Mouse (Mus musculus): ENCODE data around the gene Fgfr2. TPM values are rescaled to one million over a fixed set of nuclear protein-coding genes. Genes with fewer than 3 reads are reported as not detected.

The Fgfr2 gene
- polyA plus RNA-seq, 1 experiment = 114 TPM

- 94% methylated on average over 1 of the region's 1 CpGs for WGBS
- no peaks in the 10 kb centered on the region; the same call in 1 of the 2 replicates for H3K4me1 ChIP-seq (ENCODE audit: control insufficient read depth, insufficient read depth, low read length)
- no peak for DNase-seq
- no peak for TF ChIP-seq POLR2A (IDR thresholded peaks at IDR 0.05; ENCODE audit: borderline replicate concordance, extremely low read depth, low read depth, low read length)
- no peak for TF ChIP-seq CTCF (IDR thresholded peaks at IDR 0.05; ENCODE audit: insufficient read depth, low read length)
- H3K4me3 ChIP-seq (replicated peaks; ENCODE audit: extremely low read depth, low read depth, low read length) = no peak overlapping the region
Measured at GRCm38 (mm10) chr7:131027557-131027956, 2095.6 kb downstream of the Fgfr2 start.

GRCm38 (mm10) chr7:131024807-131025206, 2098.3 kb downstream of the Fgfr2 start:
- TF ChIP-seq POLR2A (IDR thresholded peaks at IDR 0.05; ENCODE audit: borderline replicate concordance, extremely low read depth, low read depth, low read length) (no peak), CTCF (IDR thresholded peaks at IDR 0.05; ENCODE audit: insufficient read depth, low read length) (no peak)

GRCm38 (mm10) chr7:131019181-131019580, 2104.0 kb downstream of the Fgfr2 start:
- H3K4me3 ChIP-seq (replicated peaks; ENCODE audit: extremely low read depth, low read depth, low read length) = no peak overlapping the region
- 74% methylated on average over 2 of the region's 2 CpGs for WGBS
- H3K4me1 ChIP-seq (ENCODE audit: control insufficient read depth, insufficient read depth, low read length) = no peaks in the 10 kb centered on the region
- no peak for TF ChIP-seq CTCF (IDR thresholded peaks at IDR 0.05; ENCODE audit: insufficient read depth, low read length)
- no peak for TF ChIP-seq POLR2A (IDR thresholded peaks at IDR 0.05; ENCODE audit: borderline replicate concordance, extremely low read depth, low read depth, low read length)
- DNase-seq = no peak

More at GRCm38 (mm10) chr7:131024807-131025206, 2098.3 kb downstream of the Fgfr2 start:
- DNase-seq = no peak
- Histone ChIP-seq H3K4me3 (replicated peaks; ENCODE audit: extremely low read depth, low read depth, low read length) (no peak overlapping the region), H3K4me1 (ENCODE audit: control insufficient read depth, insufficient read depth, low read length) (no peaks in the 10 kb centered on the region; the same call in 1 of the 2 replicates)
- 24% methylated on average over 1 of the region's 1 CpGs for WGBS

- WGBS = 40% methylated on average over 1 of the region's 1 CpGs
- no peaks in the 10 kb centered on the region for H3K4me1 ChIP-seq (ENCODE audit: control insufficient read depth, insufficient read depth, low read length)
- no peak for TF ChIP-seq CTCF (IDR thresholded peaks at IDR 0.05; ENCODE audit: insufficient read depth, low read length)
- TF ChIP-seq POLR2A (IDR thresholded peaks at IDR 0.05; ENCODE audit: borderline replicate concordance, extremely low read depth, low read depth, low read length) = no peak
- no peak for DNase-seq
- no peak overlapping the region for H3K4me3 ChIP-seq (replicated peaks; ENCODE audit: extremely low read depth, low read depth, low read length)
Measured at GRCm38 (mm10) chr7:131011901-131012300, 2111.2 kb downstream of the Fgfr2 start.

- 76% methylated on average over 5 of the region's 5 CpGs for WGBS
Measured at GRCm38 (mm10) chr7:131009178-131009577, 2114.0 kb downstream of the Fgfr2 start.

GRCm38 (mm10) chr7:131007221-131007620, 2115.9 kb downstream of the Fgfr2 start:
- DNase-seq = no peak
- H3K4me3 ChIP-seq (replicated peaks; ENCODE audit: extremely low read depth, low read depth, low read length) = no peak overlapping the region
- no peak for TF ChIP-seq POLR2A (IDR thresholded peaks at IDR 0.05; ENCODE audit: borderline replicate concordance, extremely low read depth, low read depth, low read length)
- no peak for TF ChIP-seq CTCF (IDR thresholded peaks at IDR 0.05; ENCODE audit: insufficient read depth, low read length)
- 94% methylated on average over 2 of the region's 2 CpGs for WGBS
- no peaks in the 10 kb centered on the region for H3K4me1 ChIP-seq (ENCODE audit: control insufficient read depth, insufficient read depth, low read length)

More at GRCm38 (mm10) chr7:131009178-131009577, 2114.0 kb downstream of the Fgfr2 start:
- Histone ChIP-seq H3K4me1 (ENCODE audit: control insufficient read depth, insufficient read depth, low read length) (no peaks in the 10 kb centered on the region), H3K4me3 (replicated peaks; ENCODE audit: extremely low read depth, low read depth, low read length) (no peak overlapping the region)
- DNase-seq = no peak
- TF ChIP-seq CTCF (IDR thresholded peaks at IDR 0.05; ENCODE audit: insufficient read depth, low read length) (no peak), POLR2A (IDR thresholded peaks at IDR 0.05; ENCODE audit: borderline replicate concordance, extremely low read depth, low read depth, low read length) (no peak)

GRCm38 (mm10) chr7:131004071-131004470, 2119.1 kb downstream of the Fgfr2 start:
- WGBS = 87% methylated on average over 5 of the region's 5 CpGs
- Histone ChIP-seq H3K4me3 (replicated peaks; ENCODE audit: extremely low read depth, low read depth, low read length) (no peak overlapping the region), H3K4me1 (ENCODE audit: control insufficient read depth, insufficient read depth, low read length) (no peaks in the 10 kb centered on the region)
- no peak for DNase-seq
- TF ChIP-seq CTCF (IDR thresholded peaks at IDR 0.05; ENCODE audit: insufficient read depth, low read length) = no peak
- no peak for TF ChIP-seq POLR2A (IDR thresholded peaks at IDR 0.05; ENCODE audit: borderline replicate concordance, extremely low read depth, low read depth, low read length)

- TF ChIP-seq POLR2A (IDR thresholded peaks at IDR 0.05; ENCODE audit: borderline replicate concordance, extremely low read depth, low read depth, low read length) (no peak), CTCF (IDR thresholded peaks at IDR 0.05; ENCODE audit: insufficient read depth, low read length) (no peak)
- no peaks in the 10 kb centered on the region for H3K4me1 ChIP-seq (ENCODE audit: control insufficient read depth, insufficient read depth, low read length)
- 73% methylated on average over 12 of the region's 12 CpGs for WGBS
- H3K4me3 ChIP-seq (replicated peaks; ENCODE audit: extremely low read depth, low read depth, low read length) = no peak overlapping the region
- no peak for DNase-seq
Measured at GRCm38 (mm10) chr7:131001976-131002726, 2121.0 kb downstream of the Fgfr2 start.

- DNase-seq = no peak
- TF ChIP-seq CTCF (IDR thresholded peaks at IDR 0.05; ENCODE audit: insufficient read depth, low read length) (peak; percentile 17; the same call in 1 of the 2 replicates), POLR2A (IDR thresholded peaks at IDR 0.05; ENCODE audit: borderline replicate concordance, extremely low read depth, low read depth, low read length) (no peak)
- 45% methylated on average over 8 of the region's 8 CpGs for WGBS
- H3K4me1 ChIP-seq (ENCODE audit: control insufficient read depth, insufficient read depth, low read length) = no peaks in the 10 kb centered on the region
- no peak overlapping the region for H3K4me3 ChIP-seq (replicated peaks; ENCODE audit: extremely low read depth, low read depth, low read length)
Measured at GRCm38 (mm10) chr7:130993907-130994306, 2129.2 kb downstream of the Fgfr2 start.
